Mouse (Mus musculus) forebrain, embryonic 13.5 days (tissue): ENCODE measurements around the gene Tfpi2. TPM values are rescaled to one million over a fixed set of nuclear protein-coding genes. Genes with fewer than 3 reads are reported as not detected.

Experiments used
- ATAC-seq: fragments of 200-750 bp; cut with Nextera tagmentation; 2 replicates; pipeline ENCODE4 v1.8.0; 2017
- H3K27ac ChIP-seq: fragments of 300-500 bp; sonication (generic); 2 replicates; pipeline ENCODE4 v1.5.1; 2015; ENCODE audit warnings: inconsistent platforms, mild to moderate bottlenecking, moderate library complexity
- H3K27me3 ChIP-seq: fragments of 300-500 bp; sonication (generic); 2 replicates; pipeline ENCODE4 v1.6.1; 2015; ENCODE audit warnings: mild to moderate bottlenecking, inconsistent platforms
- H3K36me3 ChIP-seq: fragments of 300-500 bp; sonication (generic); 2 replicates; pipeline ENCODE4 v1.6.1; 2015; ENCODE audit warnings: mild to moderate bottlenecking, inconsistent platforms; ENCODE audit not compliant: poor library complexity, severe bottlenecking
- H3K4me1 ChIP-seq: fragments of 300-500 bp; sonication (generic); 2 replicates; pipeline ENCODE4 v1.6.1; 2015; ENCODE audit warnings: inconsistent platforms
- H3K4me2 ChIP-seq: fragments of 300-500 bp; sonication (generic); 2 replicates; pipeline ENCODE4 v1.6.1; 2015; ENCODE audit warnings: inconsistent platforms, mild to moderate bottlenecking, moderate library complexity
- H3K4me3 ChIP-seq: fragments of 300-500 bp; sonication (generic); 2 replicates; pipeline ENCODE4 v1.5.1; 2015; ENCODE audit warnings: mild to moderate bottlenecking, inconsistent platforms
- H3K9ac ChIP-seq: fragments of 300-500 bp; sonication (generic); 2 replicates; pipeline ENCODE4 v1.6.1; 2015; ENCODE audit warnings: mild to moderate bottlenecking, inconsistent platforms
- H3K9me3 ChIP-seq: fragments of 300-500 bp; sonication (generic); replicated peaks from 2 replicates; pipeline ENCODE4 v1.6.1; 2016; ENCODE audit warnings: inconsistent platforms
- WGBS: fragments of 180-500 bp; shearing (Covaris S2); methylation state at CpG from one replicate; pipeline ENCODE4 v1.1.7; 2015; 5-methylcytosine and 5-hydroxymethylcytosine counted together
- polyA plus RNA-seq: library from polyadenylated mRNA; unstranded; fragments of >200 nt; fragmentation: Nextera tagmentation; extraction: Ambion mirVana; gene quantifications from 2 replicates; pipeline ENCODE4 v1.2.1, GENCODE M21; 2015

Gene Tfpi2
- polyA plus RNA-seq, 1 experiment from 2014 or later: 0.25 TPM

DNA sequence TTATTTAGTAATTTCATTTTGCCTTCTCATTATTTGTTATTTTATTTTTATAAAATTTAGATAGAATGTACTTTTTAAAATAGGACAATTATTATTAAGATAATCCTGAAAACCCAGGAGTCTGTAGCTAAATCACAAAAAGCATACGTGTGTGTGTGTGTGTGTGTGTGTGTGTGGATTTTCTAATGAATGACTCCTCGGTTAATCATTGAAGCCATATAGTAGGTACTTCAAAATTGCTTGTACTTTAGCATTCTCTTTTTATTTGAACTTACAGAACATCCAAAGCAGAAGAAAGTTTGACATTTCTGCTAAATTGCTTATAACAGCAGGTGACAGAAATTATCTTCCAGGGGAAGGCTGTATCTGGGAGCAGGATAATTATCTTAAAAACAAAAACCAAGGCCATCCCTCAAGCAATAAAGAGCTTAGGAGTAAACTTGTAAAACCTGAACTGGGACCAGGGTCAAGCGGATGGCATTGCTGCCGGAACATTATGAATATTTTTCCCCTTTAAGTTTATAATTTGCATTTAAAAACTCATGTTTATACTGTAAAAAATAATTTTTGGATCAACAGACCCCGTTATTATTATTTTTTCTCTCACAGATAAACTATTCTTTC, 5.9 kb downstream of the Tfpi2 start:
- no peaks in the 10 kb centered on the region for H3K4me1 ChIP-seq
- no peaks in the 10 kb centered on the region for H3K36me3 ChIP-seq
- ATAC-seq: no peak
- WGBS: 89% methylated on average over 5 of the region's 5 CpGs
- no peak overlapping the region for H3K27ac ChIP-seq
- no peak overlapping the region for H3K4me2 ChIP-seq
- H3K9ac ChIP-seq: no peak overlapping the region
- H3K4me3 ChIP-seq: no peak overlapping the region
- H3K27me3 ChIP-seq: no peaks in the 10 kb centered on the region
- no peaks in the 10 kb centered on the region for H3K9me3 ChIP-seq

DNA sequence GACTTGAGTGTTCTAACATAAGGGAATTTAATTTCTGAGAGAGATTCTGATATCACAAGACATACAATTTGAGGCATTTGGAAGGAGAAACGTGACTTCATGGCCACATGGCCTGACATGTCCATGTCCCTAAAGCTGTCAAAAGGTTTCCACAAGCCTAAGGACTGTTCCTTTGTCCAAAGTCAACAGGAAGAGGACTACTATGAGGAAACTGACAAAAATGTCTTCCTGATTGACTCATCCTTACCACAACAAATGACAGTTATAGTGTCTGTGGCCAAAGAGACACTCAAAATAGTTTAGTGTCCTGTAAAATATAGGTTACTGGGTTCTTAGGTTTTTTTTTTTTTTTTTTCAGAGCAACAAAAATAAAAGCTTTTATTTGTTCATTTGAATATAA, 15.0 kb downstream of the Tfpi2 start:
- no peak overlapping the region for H3K27ac ChIP-seq
- 76% methylated on average over 1 of the region's 1 CpGs for WGBS
- no peak for ATAC-seq

DNA sequence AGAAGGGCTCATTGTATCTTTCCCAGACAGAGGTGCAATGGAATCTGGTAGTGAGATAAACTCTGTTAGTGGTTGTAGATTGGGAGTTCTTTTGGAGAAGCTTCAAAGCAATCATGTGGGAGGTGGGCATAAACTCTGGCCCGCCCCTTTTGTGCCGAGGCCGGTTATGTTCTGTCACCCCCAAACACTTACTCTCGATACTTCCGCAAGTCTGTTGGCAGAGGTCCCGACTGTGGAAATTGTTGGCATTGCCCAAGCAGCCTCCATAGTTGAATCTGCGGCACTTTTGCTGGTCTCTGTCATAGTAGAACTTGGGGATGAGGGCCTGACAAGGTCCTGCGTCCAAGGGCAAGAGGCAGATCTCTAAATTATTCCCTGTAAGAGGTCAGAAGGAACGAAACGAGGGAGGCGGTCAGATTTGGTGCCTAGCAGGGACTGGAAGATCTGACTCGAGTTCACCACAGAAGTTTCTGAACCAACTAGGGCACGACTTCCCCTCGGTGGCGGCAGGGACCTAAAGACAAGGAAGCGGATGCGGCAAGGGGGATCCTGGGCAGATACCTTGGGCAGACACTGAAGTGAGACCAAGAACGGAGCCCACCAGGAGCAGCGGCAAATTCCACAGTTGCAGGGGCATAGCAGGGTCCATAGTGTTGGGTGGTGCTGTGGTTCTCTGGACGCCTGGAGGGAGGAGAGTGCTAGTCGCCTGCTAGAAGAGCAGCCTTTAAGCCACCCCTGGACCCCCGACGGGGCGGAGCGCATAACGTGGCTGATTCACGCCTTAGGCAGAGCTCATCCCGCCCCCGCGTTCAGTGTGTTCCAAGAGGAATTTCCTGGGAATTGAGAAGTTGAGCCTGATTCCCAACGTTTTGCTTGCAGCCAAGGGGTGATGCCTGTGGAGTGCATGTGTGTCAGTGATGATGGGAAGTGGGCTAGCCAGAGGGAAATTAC, 20.8 kb downstream of the Tfpi2 start:
- Histone ChIP-seq H3K4me2 (peak overlapping the region; percentile 40), H3K36me3 (no peaks in the 10 kb centered on the region), H3K4me3 (no peak overlapping the region), H3K27me3 (peaks cover 10% of the 10 kb centered on the region; the same call in 1 of the 2 replicates), H3K9ac (no peak overlapping the region), H3K27ac (no peak overlapping the region), H3K4me1 (no peaks in the 10 kb centered on the region), H3K9me3 (no peaks in the 10 kb centered on the region)
- ATAC-seq: no peak
- 34% methylated on average over 31 of the region's 31 CpGs for WGBS

More for the DNA sequence above, 15.0 kb downstream of the Tfpi2 start:
- no peak overlapping the region for H3K9ac ChIP-seq
- H3K36me3 ChIP-seq: no peaks in the 10 kb centered on the region
- H3K27me3 ChIP-seq: no peaks in the 10 kb centered on the region
- H3K4me2 ChIP-seq: no peak overlapping the region
- no peak overlapping the region for H3K4me3 ChIP-seq
- no peaks in the 10 kb centered on the region for H3K9me3 ChIP-seq
- H3K4me1 ChIP-seq: no peaks in the 10 kb centered on the region

DNA sequence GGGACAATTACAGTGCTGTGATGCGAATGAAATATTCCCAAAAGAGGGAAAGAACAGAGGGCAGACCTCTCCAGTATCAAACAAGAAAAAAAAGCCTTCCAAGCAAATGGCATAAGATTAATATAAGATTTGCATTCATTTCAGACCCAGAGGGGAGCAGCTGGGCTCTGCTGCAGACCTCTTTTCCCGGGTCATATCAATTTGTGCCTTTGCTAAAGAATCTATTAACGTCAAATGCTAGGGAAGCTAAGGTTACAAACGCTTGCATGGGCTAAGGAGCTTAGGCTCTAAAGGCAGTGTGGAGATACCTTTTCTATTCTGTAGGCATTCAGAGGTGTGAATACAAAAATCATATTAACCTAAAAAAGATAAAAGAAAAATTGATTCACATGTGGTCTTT, 33.8 kb downstream of the Tfpi2 start:
- ATAC-seq: no peak

DNA sequence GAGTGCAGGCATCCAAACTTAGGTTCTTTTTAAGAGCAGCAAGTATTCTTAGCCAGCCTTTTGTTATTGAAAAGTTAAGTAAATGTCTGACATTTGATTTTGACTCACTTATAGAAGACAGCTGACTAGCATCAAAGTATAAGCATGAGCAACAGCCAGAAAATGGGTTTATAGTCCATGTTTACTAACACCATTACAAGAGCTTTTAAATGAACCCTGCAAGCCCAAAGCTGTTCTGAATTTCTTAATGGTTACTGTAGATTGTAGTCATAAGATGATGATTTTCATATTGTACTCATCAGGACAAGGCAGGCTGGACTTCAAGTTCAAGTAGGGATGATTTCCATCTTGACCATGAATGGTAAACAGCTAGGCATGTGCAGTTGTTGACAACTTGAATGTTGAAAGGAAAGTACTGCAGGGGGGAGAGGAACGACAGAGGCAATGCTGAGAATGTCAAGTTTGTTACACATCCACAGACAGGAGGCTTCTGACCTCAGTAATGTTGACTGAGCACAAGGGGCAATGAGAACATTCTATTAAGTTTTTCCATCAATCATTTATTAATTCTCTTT, 52.5 kb downstream of the Tfpi2 start:
- no peaks in the 10 kb centered on the region for H3K27me3 ChIP-seq
- H3K4me3 ChIP-seq: no peak overlapping the region
- ATAC-seq: no peak
- no peak overlapping the region for H3K9ac ChIP-seq
- 63% methylated on average over 1 of the region's 1 CpGs for WGBS
- H3K9me3 ChIP-seq: no peaks in the 10 kb centered on the region
- no peak overlapping the region for H3K27ac ChIP-seq
- H3K4me1 ChIP-seq: no peaks in the 10 kb centered on the region
- H3K36me3 ChIP-seq: no peaks in the 10 kb centered on the region
- H3K4me2 ChIP-seq: no peak overlapping the region

More for the DNA sequence above, 33.8 kb downstream of the Tfpi2 start:
- Histone ChIP-seq H3K4me1 (no peaks in the 10 kb centered on the region), H3K4me3 (no peak overlapping the region), H3K27ac (no peak overlapping the region), H3K9ac (no peak overlapping the region), H3K36me3 (no peaks in the 10 kb centered on the region), H3K4me2 (no peak overlapping the region), H3K9me3 (no peaks in the 10 kb centered on the region), H3K27me3 (no peaks in the 10 kb centered on the region)
- 42% methylated on average over 4 of the region's 4 CpGs for WGBS

DNA sequence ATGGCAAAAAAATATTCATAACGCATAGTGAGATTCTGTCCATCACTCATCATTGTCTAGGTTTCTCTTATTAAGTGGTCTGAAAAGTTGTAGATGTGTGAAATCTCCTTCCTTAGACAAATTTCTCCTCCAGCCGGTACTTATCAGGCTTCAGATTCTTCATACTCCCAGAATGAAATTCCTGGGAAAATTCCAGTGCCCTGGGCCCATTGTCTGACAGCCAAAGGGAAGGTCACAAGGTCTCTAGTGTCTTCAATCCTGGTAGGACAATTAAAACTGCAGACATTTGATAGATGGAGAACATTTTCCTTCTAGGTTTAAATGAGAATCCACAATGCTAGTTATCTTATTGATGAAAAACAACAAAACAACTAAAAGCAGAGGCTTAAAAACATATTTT, 53.1 kb downstream of the Tfpi2 start:
- H3K9ac ChIP-seq: no peak overlapping the region
- H3K4me3 ChIP-seq: no peak overlapping the region
- H3K4me2 ChIP-seq: no peak overlapping the region
- no peak overlapping the region for H3K27ac ChIP-seq
- H3K9me3 ChIP-seq: no peaks in the 10 kb centered on the region
- no peak for ATAC-seq
- H3K4me1 ChIP-seq: no peaks in the 10 kb centered on the region
- H3K36me3 ChIP-seq: no peaks in the 10 kb centered on the region
- H3K27me3 ChIP-seq: no peaks in the 10 kb centered on the region
- 68% methylated on average over 2 of the region's 2 CpGs for WGBS

DNA sequence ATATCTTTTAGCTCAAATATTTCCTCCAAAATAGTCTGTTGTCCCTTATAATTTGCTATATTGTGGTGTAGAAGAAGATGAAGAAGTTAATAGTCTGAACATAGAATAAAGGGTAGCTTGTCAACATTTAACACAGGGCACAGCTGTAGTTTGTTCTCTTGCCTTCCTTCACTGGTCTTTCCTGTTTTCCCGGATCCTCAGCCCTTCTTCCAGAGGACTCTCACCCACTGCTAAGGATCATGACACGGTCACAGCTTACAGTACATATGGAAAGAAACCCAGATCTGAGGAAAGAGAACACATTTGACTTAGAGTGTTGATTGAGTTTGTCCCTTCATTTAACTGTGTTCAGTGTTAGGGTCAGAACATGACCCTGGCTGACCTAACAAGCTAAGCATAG, 53.7 kb downstream of the Tfpi2 start:
- Histone ChIP-seq H3K27ac (no peak overlapping the region), H3K9me3 (no peaks in the 10 kb centered on the region), H3K27me3 (no peaks in the 10 kb centered on the region), H3K4me2 (no peak overlapping the region), H3K4me1 (no peaks in the 10 kb centered on the region), H3K9ac (no peak overlapping the region), H3K4me3 (no peak overlapping the region), H3K36me3 (no peaks in the 10 kb centered on the region)
- WGBS: 77% methylated on average over 2 of the region's 2 CpGs
- no peak for ATAC-seq

DNA sequence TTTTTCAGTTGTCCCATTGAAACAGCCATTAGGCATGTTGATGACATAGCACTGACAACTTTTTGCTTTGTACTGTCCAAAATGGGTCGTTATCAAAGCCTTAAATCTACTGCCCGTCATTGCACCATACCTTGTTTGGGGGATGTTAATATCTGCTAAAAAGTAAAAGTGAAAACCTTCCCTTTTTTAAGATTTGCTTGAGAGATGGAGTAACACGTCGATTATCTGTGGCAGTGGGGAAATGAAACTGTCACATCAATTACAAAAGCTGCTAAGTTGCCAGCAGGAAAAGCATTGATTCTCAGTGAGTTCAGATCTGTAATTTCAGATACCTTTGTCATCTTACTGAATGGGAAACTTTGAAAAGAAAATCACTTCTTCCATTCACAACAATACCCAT, 62.6 kb downstream of the Tfpi2 start:
- no peaks in the 10 kb centered on the region for H3K9me3 ChIP-seq
- no peaks in the 10 kb centered on the region for H3K4me1 ChIP-seq
- no peaks in the 10 kb centered on the region for H3K36me3 ChIP-seq
- WGBS: 83% methylated on average over 4 of the region's 4 CpGs
- no peak overlapping the region for H3K4me3 ChIP-seq
- H3K27ac ChIP-seq: no peak overlapping the region
- no peak overlapping the region for H3K9ac ChIP-seq
- no peak for ATAC-seq
- H3K4me2 ChIP-seq: no peak overlapping the region
- H3K27me3 ChIP-seq: no peaks in the 10 kb centered on the region

DNA sequence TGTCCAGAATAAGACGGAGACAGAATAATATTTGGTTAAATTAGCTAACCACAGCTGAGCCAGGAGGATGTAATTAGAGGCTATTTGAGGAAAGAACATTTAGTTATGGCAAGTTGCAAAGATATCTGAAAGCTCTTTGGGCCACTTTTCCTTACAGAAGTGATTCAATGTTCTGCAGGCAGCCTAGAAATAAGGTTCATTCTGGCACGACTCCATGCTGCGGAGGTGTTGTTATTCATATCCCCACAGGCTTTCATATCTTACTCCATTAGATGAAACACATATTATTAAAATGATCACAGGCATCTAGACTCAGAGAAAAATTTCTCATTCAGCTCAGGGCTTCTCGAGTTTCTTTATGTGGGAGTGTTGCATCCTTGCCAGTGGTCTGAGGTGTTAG, 65.8 kb downstream of the Tfpi2 start:
- Histone ChIP-seq H3K4me3 (no peak overlapping the region), H3K4me1 (no peaks in the 10 kb centered on the region), H3K4me2 (no peak overlapping the region), H3K36me3 (no peaks in the 10 kb centered on the region), H3K9ac (no peak overlapping the region), H3K27ac (no peak overlapping the region), H3K9me3 (no peaks in the 10 kb centered on the region), H3K27me3 (no peaks in the 10 kb centered on the region)
- no peak for ATAC-seq
- 83% methylated on average over 4 of the region's 4 CpGs for WGBS

DNA sequence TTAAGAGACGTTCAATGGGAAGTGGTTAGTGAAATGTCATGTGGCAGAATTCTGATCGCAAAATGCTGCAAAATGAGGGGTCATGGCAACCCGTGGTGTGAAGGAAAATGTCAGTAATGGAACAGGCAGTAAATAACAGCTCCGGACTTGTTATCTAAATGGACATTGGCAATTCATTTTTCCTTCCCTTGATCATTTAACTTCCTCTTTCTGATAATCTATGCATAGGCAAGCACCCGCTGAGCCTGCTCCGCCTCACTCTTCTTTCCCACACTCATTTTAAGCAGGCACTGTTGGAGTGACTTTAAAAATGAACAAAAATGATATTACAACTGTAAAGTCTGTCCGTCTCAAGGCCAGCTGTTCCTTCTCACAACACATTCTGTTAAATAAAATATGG, 72.7 kb downstream of the Tfpi2 start:
- ATAC-seq: no peak
- Histone ChIP-seq H3K27ac (no peak overlapping the region), H3K4me2 (no peak overlapping the region), H3K4me3 (no peak overlapping the region), H3K27me3 (no peaks in the 10 kb centered on the region), H3K4me1 (no peaks in the 10 kb centered on the region), H3K36me3 (no peaks in the 10 kb centered on the region), H3K9me3 (no peaks in the 10 kb centered on the region), H3K9ac (no peak overlapping the region)
- 80% methylated on average over 7 of the region's 7 CpGs for WGBS
